Mouse (Mus musculus): ENCODE measurements around the gene Rpn1. TPM values are rescaled to one million over a fixed set of nuclear protein-coding genes. Genes with fewer than 3 reads are reported as not detected.
A peak's percentile ranks its signal among the peaks of the same experiment; 100 is the strongest.

Rpn1 gene
- polyA plus RNA-seq, 2 experiments from 2014 or later = 108 to 117 TPM

DNA sequence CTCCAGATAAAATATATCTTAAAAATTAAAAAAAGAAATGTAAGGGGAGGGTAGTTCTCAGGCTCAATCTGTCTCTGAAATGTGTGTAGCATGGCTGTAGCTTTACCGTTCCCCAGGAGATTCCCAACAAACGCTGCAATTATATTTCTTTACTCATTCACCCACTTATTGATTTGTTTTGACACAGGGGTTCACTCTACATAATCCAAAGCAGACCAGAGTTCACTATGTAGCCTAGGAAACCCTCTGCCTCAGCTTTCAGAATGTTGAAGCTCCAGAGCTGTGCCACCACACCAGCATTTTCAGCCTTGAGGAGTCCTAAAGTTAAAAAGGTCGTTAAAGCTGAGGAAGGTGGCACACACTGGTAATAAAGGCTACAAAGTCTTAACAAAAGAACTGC, 18.3 kb upstream of the Rpn1 start:
- no peak for ATAC-seq

DNA sequence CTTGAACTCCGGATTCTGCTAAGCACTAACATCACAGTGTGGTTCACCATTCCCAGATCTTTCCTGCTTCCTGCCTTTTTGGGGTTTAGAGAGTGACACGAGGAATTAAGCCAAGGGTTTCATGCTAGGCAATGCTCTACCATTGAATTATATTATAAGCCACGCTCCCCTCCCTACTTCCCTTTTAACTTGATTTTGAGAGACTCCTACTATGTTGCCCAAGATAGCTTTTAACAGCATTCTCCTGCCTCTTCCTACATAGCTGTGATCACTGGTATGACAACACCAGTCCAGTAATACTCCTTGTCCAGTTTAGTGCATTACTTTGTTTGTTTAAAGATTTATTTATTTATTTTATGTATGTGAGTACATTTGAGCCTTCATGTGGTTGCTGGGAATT, 16.6 kb upstream of the Rpn1 start:
- no peak for ATAC-seq

DNA sequence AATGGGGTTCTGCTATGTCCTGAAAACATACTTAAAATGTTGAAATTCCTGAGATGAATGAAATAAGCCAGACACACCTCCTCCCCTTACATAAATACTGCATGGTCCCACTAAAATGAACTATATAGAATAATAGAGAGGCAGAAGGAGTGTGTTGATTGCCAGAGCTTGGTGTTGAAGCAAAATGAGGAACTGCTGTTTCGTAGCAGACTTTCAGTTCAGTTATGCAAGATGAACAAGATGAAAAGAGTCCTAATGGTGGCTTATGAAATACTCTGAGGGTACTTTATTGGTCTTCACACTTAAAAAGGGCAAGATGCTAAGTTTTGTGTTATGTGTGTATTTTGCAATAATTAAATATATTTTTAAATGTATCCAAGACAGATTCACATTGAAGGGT, 15.5 kb upstream of the Rpn1 start:
- no peak for ATAC-seq

DNA sequence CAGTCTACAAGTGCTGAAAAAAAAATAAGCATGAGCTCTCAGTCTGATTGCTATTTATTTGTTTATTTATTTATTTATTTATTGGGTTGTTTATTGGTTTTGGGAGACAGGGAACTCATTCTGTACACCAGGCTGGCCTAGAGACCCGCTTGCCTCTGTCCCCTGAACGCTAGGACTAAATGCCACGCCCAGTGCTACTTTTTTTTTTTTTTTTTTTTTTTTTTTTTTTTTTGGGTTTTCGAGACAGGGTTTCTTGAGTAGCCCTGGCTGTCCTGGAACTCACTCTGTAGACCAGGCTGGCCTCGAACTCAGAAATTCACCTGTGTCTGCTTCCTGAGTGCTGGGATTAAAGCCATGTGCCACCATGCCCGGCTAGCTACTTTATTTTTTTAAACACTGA, 13.8 kb upstream of the Rpn1 start:
- no peak for ATAC-seq

DNA sequence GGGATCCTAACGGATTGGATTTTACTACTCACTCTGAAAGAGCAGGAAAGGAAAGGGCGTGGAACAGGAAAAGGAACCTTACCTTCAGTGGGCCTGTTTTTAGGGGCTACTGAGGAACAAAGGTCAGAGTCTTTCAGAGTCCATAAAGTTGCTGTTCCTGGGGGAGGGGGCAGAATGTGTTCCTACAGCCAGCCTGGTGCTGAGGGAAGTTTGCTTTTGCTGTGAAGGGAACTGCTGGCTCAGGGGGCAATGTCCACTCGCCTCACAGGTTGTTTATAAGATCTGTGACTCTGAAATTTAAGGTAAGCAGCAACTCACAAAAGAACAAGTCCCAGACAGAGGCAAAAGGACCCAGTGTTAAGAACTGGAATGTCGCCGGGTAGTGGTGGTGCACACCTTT, 13.1 kb upstream of the Rpn1 start:
- ATAC-seq = no peak

DNA sequence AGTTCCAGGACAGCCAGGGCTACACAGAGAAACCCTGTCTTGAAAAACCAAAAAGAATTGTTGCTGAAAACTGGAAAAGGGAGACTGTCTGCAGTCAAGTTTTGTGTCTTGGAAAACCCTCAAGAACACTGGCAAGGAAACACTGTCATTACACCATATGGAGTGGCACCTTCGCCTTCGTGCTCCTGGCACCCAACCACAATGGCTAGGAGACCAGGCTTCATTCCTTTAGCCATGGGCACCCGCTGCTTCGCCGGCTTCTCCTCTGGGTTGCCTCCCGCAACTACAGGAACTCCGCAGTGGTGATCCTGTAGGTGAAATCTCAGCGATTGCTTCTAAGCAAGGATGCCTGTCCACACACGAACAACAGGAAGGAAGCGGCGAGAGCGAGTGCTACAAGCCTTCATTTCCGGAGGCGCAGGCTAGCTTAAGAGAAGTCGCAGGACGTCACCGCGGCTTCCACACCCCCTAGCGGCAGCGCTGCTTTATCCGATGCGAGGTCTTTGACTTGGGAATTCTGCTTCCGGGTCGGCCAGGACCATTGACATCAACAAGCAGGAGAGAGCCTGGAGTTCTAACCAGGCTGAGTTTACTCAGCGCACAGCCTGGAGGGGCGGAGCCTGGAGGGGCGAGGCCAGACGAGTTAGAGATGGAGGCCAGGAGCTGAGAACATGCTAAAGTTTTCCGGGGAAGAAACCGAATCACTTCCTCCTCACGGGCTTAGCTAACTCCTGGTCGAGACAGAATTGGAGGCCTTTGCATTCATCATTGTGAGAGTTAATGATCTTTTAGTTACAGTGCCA, 9.3 kb upstream of the Rpn1 start:
- peak; percentile 98 for ATAC-seq

DNA sequence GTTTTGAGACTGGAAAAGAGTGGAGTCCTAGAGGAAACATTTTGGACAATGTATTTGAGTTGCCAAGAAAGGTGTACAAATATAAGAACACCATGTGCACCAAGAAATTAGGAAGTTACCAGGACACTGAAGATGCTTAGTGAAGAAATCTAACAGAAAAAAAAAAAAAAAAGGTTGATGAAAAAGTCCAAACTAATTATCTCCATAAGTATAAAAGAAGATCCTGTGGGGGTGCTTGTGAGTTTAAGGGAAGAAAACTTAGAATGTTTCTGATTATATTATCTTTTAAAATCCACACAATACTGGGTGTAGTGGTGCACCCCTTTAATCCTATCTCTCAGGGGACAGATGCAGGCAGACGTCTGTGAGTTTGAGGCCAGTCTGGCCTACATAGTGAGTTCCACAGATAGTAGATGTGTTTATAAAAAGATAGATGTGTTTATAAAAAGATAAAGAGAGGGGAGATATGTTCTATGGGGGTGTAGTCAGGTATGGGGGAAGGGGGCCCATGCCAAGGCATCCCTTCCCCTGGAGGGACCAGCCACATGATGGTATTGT, 8.2 kb upstream of the Rpn1 start:
- no peak for ATAC-seq

DNA sequence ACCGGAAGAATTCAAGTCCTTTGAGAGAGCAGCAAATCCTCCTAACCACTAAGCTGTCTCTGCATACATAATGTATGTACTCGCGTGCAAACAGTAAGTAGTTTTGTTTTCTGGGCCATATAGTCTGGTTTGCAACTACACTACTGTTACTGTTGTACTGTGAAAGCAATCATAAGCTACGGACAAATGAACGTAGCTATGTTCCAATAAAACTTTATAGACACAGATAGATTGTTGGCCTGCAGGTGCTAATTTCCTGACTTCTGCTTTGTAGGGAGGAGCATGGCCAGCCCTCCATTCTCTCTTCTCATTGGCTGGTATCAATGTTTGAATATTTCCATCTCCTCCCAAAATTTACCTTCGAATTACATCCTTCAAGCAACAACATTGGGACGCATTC, 1.2 kb upstream of the Rpn1 start:
- no peak for ATAC-seq

DNA sequence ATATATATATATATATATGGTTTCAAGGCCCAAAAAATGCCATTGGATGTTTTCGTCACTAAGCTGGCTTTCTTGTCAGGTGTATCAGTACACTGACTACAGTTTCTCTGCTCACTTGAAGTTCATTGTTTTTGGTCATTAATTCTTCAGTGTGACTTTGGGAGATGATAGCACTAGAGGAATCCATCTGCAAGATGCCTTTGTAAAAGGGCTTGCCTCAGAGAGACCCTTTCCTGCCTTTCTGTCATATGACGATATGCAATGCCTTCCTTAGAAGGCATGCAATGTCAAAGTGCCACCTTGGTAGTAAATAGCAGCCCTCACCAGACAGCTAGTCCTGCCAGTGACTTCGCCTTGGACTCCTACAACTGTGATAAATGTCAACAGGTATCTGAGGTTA, 610 bp upstream of the Rpn1 start:
- peak; percentile 14 for ATAC-seq

DNA sequence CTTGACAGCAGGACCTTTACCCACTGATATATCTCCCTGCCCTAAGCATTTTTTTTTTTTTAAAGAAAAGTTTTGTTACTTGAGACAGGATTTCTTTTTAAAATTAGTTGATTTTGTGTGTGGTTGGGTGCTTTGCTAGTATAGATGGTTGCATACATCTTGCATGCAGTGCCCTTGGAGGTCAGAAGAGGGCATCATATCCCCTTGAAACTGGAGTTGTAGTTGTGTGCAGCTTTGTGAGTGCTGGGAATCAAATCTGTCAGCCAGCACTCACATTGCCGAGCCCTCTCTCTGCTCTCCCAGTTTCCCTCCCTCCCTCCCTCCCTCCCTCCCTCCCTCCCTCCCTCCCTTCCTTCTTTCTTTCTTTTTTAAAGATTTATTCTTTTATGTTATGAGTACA, 4.7 kb downstream of the Rpn1 start:
- ATAC-seq = no peak

DNA sequence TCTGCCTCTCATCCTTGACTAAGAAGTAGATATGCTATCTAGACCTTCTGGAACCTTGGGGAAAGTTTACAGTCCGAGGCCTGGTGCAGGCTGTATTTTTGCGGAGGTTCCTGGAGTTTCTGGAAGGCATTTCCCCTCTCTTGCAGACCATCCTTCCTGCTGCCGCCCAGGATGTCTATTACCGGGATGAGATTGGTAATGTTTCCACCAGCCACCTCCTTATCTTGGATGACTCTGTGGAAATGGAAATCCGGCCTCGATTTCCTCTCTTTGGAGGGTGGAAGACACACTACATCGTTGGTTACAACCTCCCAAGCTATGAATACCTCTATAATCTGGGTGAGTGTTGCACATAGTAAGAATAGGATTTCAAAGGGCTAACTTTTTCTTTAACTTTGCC, 11.1 kb downstream of the Rpn1 start:
- ATAC-seq = no peak

DNA sequence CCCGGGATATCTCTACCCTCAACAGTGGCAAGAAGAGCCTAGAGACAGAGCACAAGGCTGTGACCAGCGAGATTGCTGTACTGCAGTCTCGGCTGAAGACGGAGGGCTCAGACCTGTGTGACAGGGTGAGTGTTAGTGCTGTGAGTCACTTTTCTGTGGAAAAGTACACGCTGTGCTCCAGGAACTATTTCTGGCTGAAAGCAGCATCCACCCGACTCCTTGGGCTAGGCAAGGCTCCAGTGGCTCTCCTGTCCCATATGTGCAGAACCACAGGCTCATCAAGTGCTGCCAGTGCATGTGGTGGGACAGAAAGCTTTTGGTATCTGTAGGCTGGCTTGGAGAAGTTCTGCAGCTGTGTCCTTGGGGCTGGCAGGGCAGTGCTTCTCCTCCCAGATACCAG, 17.8 kb downstream of the Rpn1 start:
- ATAC-seq = no peak

DNA sequence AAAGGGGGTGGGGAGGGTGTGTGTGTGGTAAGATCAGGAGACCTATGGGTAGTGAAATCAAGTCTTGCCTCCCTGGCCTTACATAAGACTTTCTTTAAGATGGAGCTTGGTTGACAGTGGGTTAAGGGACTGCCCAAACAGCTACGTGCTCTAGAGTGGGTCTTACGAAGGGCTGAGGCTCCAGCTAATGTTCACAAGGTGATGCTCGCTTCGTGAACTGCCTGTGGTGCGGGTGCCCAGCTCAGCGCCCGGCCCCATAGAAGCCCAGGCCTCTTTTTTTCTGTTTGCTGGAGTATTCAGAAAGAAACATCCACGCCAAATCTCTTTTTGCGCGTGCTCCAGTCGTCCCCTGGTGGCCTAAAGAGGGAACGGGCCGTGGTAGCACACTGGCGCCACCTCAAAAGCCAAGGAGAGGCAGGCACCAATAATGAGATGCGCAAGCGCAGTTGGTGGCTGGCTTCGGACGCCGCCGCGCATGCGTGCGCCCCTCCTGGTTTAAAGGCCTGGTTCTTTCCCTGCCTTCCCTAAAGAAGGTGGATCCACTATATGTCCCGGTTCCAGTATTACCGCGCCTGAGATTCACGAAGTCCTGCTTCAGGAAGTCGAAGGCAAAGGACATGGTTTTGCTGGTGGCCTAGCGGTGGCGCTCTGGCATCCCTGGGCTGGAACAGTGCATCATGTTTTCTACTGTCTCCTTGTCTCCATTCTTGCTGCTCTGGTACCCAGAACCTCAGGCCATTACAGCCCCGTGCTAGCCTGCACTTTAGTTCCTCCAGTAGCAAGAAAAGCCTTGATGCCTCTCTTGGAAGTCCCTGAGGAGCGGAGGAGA, 21.7 kb downstream of the Rpn1 start:
- ATAC-seq = peak; percentile 98

DNA sequence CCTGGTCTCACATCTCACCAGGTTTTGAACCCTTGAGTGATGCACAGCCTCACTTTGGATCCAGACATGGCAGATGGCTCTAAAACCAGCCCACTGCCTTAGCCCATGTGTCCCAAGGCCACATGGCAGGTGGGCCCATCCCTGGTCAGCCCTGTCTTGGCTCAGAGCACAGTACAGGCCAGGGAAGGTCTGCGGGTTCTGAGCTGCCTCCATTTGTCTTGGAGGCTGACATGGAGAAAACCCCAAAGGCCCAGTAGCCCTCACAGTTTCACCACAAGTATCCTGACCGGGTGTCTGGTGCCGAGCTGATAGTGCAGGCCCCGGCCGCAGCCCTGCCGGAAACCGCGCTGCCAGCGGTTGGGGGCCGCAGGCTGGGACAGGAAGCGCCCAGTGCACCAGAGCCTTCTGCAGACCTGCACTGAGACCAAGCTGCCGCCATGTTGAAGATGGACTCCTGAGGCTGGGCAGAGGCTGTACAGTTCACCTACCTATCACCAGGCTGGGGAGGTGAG, 22.4 kb downstream of the Rpn1 start:
- no peak for ATAC-seq

DNA sequence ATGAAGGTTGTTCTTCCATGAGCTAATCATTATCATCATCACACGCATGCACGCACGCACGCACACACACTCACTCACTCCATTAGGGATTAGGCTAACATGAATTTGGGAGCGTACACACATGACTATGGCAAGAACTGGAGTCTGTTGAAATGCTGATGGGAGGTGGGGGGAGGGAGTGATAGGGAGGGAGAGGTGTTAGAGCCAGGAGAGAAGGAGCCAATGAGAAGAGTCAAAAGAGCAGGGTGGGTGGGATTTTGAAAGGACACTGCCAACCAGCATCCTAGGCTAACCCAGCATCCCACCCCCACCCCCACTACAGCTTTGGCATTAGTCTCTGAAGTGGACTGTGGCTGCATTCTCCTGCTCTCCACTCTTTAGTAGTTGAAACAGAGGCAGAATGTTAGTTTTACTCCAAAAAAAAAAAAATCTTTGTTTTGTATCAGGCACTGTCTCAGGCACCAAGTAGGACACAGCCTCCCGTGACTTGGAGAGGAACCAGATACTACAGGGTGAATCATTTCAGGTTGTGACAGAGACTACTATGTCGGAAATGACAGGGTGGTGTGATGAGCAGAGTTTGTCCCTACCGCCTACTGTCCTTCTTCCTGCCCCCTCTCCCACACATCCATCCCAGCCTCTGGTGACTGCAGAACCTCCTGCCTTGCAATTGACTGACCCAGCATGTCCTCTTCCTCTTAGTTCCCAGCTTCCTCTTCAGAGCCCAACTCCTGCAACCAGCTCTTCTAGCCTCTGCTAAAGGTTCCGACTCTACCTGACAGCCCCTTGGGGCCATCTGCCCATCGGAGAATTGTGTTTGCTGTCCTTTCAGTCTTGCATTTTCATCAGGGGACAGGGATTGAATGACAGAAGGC, 23.6 kb downstream of the Rpn1 start:
- ATAC-seq = no peak

DNA sequence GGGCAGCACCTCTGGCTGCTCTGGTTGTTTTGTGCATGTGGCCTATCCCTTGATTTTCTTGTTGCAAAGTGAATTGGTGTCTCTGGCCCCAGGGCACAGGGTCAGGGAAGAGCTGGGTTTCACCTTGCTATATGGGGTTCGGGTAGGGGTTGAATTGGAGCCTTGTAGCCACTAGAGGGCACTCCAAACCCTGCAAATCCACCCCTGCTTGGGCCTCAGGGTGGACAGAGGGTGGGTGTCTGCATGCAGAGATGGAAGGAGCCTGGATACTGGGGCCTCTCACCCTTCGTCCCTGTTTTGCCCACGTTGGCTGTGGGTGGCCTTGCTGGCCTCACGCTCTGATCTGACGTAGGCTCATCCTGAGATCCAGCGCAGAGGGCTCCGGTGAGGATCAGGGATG, 28.9 kb downstream of the Rpn1 start:
- no peak for ATAC-seq

DNA sequence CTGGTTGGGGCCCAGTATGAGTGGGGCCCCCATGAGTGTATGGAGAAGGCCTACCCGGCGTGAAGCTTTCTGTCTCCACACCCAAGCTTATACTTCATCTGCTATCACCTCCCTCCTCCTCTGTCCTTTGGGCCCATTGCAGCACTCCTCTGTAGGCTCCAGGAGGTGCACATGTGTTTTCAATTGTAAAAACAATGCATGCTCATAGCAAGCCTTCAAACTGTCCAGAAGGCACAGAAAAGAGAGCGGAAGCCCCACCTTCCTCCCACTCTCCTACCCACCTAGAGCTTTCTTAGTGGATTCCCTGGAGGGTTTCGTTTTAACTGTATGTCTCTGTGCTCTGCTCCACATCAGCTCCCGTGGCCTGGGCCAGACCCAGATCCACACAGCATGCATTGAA, 30.1 kb downstream of the Rpn1 start:
- no peak for ATAC-seq

DNA sequence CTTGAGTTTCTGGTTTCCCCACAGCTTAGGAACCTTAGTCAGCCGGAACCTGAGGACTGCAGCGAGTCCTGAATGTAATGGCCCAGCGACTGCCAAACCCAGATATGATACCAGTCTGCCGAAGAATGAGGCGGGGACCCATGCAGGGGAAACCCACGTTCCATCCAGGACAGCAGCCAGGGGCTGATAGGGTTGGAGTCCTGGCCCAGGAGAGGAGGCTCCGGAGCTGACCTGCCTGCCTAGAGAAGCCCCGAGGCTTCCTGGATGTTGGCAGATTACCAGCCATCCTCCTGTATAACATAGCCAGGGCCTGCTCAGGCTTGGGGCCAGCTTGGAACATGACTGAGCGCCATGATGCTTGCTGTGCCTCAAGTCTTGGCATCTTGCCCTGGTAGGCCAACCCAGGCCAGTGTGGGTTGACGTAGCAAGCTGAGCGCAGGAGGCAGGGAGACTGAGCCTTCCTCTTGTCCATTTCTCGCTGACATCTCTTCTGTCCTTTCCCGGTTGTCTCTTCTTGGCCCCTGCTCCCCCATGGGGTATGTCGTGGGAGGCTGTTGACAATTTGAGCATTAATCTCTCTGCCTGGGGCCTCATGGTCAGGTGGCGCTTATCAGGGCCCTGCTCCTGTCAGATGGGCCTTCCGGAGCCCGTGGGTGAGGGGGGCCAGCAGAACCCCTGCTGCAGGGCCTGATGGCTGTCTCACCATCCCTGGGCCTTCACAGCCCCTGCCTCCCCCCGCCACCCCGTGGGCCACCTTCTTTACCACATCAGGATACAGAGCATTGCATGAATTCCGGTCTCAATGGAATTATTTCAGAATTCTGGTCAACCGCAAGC, 32.3 kb downstream of the Rpn1 start:
- ATAC-seq = no peak

DNA sequence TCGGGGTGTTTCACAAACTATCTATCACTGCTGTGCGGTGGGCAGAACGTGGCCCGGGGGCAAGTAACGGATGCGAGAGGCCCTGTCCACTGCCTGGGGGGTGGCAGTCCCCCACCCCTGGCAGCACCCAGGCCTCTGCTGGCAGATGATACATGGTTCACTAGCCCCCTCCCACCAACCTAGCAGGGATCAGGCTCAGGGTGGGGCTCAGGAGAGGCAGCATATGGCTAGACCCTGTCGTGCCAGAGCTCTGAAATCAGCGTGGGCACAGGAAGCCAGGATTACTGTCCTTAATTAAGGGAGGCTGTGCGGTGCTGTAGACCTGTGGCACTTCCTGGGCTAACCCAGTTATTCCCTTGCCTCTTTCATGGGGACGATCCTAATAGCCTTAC, 32.9 kb downstream of the Rpn1 start:
- no peak for ATAC-seq

DNA sequence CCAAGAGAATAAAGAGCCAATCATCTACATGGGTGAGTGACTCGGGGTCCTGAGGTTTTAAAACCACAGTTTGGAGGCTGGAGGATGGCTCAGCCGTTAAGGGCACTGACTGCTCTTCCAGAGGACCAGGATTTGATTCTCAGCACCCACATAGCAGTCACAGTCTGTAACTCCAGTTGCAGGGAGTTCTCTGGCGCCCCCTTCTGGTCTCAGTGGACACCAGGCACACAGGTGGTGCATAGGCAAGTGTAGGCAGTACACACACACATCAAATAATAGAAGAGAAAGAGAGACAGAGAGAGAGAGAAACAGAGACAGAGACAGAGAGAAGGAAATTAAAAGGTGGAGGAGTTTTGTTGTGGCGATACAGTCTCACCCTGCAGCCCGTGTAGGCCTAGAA, 35.0 kb downstream of the Rpn1 start:
- ATAC-seq = no peak

DNA sequence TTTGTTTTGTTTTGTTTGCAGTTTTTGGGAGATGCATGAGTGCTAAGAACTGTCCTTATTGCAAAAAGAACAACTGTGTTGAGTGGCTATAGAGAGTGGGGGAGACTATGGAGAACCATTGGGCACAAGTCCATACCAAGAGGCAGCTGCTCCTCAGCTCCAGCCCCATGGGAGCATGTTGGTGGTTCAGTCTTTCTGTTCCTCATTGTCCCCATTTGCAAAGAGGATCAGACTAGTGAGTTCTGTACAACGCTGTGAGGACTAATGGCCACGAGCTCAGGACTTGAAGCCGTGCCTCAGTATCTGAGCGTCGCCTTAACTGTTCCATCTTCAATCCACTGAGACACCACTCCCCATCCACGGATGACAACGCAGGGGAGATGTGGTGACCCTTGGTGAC, 36.5 kb downstream of the Rpn1 start:
- no peak for ATAC-seq

DNA sequence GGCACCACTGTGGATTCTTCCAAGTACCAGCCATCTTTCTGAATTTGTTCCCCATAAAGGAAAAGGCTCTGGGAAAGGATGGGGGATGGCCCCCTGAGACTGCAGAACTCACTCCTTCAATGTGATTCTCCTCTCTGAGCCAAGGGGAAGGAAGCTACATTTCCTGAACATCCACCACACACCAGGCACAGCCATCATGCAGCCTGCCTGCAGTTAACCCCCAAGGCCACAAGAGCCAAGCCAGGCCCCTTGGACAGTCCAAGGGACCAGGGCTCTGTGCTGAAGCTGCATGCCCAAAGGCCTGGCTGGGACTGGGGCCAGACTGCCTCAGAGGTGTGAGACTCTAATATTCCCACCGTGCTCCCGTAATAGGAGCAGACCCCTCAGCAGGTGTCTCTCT, 37.5 kb downstream of the Rpn1 start:
- ATAC-seq = no peak

Data from CD4-positive, CD25-positive, alpha-beta regulatory T cell, adult 4 months (primary cell).